Mouse (Mus musculus): ENCODE measurements around the gene Zfp689.

GRCm38 (mm10) chr7:127480321-127480720 lies 31.4 kb upstream of the Zfp689 start:
- TF ChIP-seq CTCF (IDR thresholded peaks at IDR 0.05; ENCODE audit: low read depth, low read length) (no peak), POLR2A (IDR thresholded peaks at IDR 0.05; ENCODE audit: extremely low read depth, insufficient read depth, low read length) (no peak)

Measured in liver, adult 2 months (tissue).